Mouse (Mus musculus) mouse trophoblast stem cell (cell line): Measurements from ENCODE around the gene Cdpf1.

Experiments used
- in situ Hi-C, 2 experiments: fragments of 300-500 bp; cut with MseI, MboI; formaldehyde crosslinking; loops; 2 replicates in 1 of 2; 3 replicates in 1 of 2; pipeline ENCODE4 v1.15.1; 2025

Cdpf1 gene

DNA sequence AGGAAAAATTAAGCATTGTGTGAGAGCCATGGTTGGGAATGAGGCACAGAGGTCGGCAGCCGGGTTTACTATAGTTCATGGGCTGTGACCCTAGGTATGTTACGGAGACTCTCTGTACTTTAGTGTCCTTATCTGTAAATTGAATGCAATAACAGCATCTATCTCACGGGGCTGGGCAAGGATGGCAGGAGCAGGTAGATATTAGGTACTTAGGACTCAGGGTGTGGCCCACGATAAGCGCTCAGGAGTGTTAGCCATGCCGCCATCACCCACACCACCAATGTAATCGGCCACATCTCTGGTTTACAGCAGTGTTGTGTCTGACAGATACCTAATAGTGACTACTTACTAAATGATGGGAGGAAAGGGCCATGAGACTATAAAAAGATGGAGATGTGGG lies 42.5 kb downstream of the Cdpf1 start:
- in situ Hi-C loops = no loop called here

DNA sequence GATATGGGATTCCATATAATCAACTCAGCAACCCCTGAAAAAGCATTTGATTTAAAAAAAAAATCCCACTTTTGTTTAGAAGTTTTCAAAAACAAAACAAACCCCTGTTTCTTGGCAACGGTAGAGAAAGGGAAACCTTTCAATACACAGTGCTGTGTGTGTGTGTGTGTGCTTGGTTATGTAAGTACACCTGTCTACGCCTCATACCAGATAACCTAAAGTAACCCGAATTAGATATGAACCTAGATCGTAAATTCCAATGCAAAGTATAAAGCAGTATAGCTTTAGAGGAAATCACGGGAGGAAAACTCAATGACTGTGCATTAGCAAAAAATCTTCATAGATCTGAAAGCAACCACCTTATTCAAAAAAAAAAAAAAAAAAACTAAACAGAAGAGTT lies 44.8 kb downstream of the Cdpf1 start:
- in situ Hi-C loops = no loop called here

DNA sequence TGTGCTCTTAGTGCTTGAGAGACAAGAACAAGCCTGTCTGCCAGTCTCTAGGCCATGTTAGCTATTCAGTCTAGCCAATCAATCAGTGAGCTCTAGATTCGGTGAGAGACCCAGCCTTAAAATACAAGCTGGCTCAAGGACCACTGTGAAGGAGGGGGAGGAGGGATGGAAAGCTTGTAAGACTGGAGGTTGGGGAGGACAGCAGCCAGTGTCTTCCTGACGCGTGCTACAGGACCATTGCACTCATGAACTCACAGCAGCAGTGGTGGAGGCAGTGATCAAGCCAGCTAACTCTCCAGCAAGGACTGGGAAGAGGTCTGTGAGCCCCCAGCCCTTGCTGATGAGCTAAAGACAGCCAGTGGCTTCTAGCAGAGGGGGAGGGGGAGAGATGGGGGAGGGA lies 46.5 kb downstream of the Cdpf1 start:
- in situ Hi-C loops = no loop called here

GRCm38 (mm10) chr15:85762761-85763160 lies 48.7 kb downstream of the Cdpf1 start:
- in situ Hi-C loops = no loop called here

- in situ Hi-C loops = no loop called here
Measured at GRCm38 (mm10) chr15:85757768-85758167, 53.7 kb downstream of the Cdpf1 start.
